Mouse (Mus musculus) WW6 (cell line): ENCODE measurements around the gene Gpam.
"Not testable (repeated sequence)": the region's sequence is repeated elsewhere in the genome, so short reads cannot be mapped to it uniquely, and the experiment has no call there.

Source experiments
- DNase-seq: peaks from one replicate; pipeline ENCODE4 v3.0.0-alpha.2; 2013; ENCODE audit warnings: low read depth, low spot score

Gpam gene

DNA sequence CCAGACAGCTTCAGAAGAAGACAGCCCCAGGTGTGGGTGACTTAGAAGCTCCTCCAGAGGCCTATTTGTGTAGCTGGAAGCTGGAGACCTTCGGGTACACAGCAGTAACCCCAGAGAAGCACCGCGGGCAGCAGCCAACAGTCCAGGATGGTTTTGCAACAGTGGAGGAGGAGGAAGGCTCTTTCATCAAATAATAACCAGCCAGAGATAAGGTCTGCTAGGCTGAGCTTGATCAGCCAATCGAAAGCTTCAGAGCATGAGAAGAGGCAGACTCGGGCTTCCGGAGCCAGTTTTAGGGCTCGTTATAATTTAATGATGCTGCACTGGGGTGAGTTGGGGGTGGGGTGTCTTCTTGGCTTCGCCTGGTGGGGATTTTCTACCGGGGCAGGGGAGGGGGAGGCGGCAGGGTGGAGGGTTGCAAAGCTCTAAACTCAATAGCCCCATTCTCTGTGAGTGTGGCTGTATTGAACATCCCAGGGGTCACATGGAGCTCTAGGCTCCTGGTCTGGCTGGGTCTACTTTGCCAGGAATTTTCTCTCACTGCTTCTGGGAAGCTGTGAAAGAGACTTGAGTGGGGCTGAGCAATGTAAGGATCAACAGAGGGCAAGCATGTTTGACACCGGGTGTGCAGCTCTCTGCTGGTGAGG is at the start of gene Gpam:
Gene Gpam, minus strand, starts transcription at position 167 of the 647 bp plus-strand sequence.
- no peak for DNase-seq

- DNase-seq, result no peak
Observed at GRCm38 (mm10) chr19:55171585-55171984, 44.5 kb upstream of the Gpam start.

DNA sequence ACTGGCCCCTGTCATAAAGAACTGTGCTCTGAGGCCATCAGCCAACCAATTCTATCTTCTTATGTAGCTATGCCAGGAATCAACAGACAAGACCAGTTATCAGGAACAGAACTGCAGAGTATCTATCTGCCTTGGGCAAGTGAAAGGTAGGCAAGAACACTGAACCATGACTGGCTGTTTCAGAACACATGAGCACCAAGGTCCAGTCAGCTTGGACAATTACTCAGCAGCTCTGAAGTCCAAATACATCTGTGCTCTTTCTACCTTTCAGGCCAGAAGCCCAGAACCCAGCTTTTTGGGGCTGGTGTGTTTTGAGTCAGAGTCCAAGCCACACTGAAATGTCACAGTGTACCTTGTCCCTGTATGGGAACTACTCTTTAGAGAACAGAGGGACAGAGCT is 43.4 kb upstream of the Gpam start:
- DNase-seq, result no peak

GRCm38 (mm10) chr19:55169236-55169729 is 42.2 kb upstream of the Gpam start:
- DNase-seq, result not testable (repeated sequence)

DNA sequence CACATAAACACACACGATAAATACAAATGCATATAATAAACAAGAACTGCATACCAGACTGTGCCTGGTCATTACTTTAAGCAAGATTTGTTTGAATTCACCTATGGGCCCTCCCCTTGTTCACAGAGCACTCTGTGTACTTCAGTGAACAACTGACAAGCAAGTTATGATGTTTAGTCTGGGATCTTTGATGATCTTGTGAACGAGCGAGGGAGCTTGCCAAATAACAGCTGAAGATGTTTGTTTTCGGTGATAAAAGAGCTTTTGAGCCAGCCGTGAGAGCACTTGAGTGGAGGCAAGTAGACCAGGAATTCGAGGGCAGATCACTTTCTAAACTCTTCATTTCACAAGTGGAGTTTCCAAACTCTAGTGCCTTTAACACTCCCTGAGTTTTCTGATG is 41.3 kb upstream of the Gpam start:
- no peak for DNase-seq

GRCm38 (mm10) chr19:55167741-55168140 is 40.7 kb upstream of the Gpam start:
- no peak for DNase-seq

DNA sequence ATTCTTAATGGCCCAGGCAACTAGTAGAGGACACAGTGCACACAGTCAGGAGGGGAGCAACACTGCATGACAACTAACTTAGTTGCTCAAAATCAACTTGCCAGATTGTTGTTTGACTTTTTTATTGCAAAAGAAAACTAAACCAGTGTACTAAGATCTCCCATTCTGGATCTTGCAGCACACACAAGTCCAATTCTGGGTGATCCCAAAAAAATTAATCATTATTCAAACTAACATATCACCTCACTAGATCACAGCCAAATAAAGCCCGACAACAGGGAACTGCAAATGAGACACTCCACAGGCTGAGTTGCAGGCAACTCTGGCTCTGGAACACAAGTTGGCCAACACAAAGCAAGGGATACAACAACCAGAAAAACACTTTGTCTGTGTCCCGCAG is 39.7 kb upstream of the Gpam start:
- no peak for DNase-seq

DNA sequence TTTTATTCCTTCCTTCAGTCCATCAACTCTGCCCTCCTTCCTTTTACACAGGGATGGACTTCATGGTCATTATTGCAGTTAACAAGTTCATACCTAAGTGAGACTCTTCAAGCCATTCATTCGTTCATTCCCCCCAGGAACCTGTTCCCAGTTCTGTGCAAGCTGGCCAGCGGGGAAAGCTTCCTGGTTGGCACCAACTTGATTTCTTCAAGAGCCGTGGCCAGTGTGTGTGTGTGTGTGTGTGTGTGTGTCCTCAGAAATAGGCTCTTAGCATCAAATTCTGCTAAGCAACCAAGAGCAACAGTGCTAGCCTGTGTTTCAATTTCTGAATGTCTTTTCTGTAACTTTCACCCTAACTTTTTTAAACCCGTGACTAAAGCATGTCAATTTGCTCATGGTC is 38.9 kb upstream of the Gpam start:
- no peak for DNase-seq

DNA sequence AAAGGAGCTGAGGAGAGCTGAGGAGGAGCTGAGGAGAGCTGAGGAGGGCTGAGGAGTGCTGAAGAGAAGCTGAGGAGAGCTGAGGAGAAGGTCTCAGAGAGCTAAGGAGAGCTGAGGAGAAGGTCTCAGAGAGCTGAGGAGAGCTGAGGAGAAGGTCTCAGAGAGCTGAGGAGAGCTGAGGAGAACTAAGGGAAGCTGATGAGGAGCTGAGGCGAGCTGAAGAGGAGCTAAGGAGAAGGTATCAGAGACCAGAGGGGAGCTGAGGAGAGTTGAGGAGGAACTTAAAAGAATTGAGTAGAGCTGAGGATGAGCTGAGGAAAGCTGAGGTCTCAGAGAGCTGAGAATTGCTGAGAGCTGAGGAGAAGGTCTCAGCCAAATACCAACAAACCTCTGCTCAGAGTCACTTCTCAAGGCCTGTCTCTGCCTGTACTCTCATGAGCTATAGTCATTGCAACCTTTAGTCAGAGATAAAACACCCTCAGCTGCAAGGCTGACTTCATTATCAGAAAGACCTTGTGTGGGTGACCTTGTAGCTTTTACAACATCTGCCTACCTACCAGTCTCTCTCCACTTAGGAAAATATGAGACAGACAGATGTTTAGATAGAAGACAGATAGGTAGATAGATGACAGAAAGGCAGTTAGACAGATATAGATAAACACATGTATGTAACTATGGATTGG is 38.3 kb upstream of the Gpam start:
- no peak for DNase-seq

- no peak for DNase-seq
Observed at GRCm38 (mm10) chr19:55164162-55164561, 37.1 kb upstream of the Gpam start.

DNA sequence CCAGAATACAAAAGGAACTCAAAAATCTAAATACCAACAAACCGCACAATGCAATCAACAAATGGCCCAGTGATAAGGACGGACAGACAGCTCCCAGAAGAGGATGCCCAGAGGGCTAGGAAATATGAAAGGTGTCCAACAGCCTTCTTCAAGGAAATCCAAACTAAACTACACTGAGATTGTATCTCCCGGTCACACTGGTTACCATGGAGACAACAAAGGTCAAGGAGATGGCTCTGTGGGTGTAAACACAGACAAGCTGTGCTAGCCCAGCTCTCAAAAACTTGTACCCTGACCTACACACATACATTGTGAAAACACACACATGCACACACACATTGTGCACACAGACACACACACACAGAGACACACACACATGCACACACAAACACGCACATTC is 35.2 kb upstream of the Gpam start:
- DNase-seq, result no peak

DNA sequence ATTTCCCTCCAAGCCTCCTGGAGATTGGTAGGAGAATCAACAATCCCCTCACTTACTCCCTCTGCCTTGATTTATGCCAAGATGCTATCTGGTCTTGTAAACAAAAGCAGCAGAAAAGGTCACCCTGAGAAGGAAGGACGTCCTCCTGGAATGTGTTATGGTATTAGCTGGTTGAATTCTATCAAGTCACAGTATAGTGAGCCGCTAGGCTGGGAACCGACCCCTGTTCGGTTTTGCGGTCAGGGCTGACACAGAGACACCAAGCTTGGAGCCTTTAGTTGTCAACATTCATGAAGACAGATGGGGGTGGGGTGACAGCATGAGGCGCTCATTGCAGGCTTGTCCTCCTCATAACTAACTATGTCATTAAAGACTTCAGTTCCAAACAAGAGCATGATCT is 32.8 kb upstream of the Gpam start:
- DNase-seq, result no peak

DNA sequence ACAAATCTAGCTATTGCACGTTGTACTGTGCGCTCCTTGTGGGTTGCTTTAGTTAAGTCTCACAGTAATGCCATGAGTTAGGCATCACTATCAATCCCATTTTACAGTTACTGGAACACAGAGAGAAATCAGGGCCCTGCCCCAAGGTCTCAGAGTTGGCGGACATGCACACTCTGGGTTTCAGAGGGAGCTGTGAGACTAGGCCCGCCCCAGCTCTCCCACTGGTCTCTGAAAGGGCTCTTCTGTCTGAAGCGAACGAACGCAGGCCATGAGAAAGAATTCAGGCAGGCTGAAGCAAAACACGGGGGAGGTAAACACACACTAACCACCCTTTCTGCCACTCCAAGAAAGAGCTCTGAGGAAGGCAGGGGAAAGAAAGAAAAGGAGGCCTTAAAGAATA is 31.6 kb upstream of the Gpam start:
- no peak for DNase-seq

GRCm38 (mm10) chr19:55157029-55157428 is 30.0 kb upstream of the Gpam start:
- DNase-seq, result no peak

DNA sequence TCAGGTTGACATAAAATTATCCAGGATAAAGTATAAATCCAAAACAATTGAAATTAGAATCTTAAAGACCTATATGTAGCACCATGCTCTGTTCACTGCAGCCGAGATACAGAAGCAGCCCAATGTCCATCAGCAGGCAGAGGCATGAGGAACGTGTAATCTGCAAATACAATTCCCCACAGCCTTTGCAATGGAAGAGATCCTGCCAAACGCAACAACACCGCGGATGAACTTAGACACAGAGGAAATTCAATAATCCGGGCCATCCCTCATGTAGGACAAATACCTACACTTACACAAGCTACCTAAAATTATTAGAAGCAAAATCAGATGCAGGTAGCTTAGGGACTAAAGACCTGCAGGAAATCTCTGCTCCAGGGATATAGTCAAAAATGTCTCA is 25.9 kb upstream of the Gpam start:
- no peak for DNase-seq

GRCm38 (mm10) chr19:55152274-55152673 is 25.2 kb upstream of the Gpam start:
- DNase-seq, result not testable (repeated sequence)

DNA sequence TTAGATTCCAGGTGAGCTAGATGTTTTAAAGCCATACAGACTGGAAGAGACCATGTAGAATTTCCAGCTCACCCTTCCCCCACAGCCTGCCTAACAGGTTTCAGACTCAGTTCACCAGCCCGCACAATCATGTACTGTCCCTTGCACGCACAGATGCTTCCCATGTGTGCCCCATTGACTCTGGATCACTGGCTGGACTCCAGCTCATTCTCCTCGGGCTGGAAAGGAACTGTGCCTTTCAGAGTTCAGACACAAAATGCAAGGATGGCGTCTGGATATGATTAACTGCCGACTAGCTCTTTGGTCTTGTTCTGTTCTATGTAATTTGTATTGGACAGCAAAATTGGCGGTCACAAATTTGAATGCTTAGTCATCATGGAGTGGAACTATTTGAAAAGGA is 22.6 kb upstream of the Gpam start:
- no peak for DNase-seq

DNA sequence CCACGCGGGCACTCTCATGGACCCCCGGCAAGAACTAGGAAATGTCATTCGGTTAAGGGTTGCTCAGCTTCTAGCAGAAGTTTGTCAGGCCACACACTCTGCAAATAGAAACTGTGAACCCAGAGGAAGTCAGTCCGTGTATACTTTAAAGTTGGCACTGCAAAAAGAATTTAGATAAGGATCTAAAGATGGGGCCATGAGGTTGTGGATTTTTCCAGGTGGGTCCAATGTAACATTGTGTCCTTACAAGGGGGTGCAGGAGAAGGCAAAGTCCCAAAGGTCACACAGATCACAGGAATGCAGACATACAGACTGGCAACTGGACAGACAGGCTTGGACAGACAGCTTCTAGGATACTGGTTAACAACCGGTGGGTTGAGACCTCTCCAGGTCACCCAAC is 21.1 kb upstream of the Gpam start:
- DNase-seq, result no peak

DNA sequence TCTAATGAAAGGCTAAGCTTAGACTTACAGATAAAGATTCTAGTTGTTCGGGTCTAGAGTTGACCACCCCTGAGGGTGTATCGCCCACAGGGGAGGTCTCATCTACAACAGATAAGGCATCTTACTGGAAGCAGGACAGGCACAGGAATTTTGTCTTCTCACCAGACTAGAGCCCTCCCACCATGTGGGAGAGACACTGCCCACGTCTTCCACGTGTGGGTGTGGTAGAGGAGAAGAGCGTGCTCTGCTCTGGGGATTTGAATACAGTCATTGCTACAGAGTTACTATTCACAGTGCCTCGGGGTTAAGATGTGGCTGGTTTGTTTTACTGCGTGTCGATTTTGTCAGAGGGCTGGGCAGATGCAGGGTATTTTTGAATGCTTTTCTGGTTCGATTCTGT is 20.5 kb upstream of the Gpam start:
- DNase-seq, result no peak

GRCm38 (mm10) chr19:55145136-55145535 is 18.1 kb upstream of the Gpam start:
- no peak for DNase-seq

GRCm38 (mm10) chr19:55144691-55145090 is 17.7 kb upstream of the Gpam start:
- no peak for DNase-seq

DNA sequence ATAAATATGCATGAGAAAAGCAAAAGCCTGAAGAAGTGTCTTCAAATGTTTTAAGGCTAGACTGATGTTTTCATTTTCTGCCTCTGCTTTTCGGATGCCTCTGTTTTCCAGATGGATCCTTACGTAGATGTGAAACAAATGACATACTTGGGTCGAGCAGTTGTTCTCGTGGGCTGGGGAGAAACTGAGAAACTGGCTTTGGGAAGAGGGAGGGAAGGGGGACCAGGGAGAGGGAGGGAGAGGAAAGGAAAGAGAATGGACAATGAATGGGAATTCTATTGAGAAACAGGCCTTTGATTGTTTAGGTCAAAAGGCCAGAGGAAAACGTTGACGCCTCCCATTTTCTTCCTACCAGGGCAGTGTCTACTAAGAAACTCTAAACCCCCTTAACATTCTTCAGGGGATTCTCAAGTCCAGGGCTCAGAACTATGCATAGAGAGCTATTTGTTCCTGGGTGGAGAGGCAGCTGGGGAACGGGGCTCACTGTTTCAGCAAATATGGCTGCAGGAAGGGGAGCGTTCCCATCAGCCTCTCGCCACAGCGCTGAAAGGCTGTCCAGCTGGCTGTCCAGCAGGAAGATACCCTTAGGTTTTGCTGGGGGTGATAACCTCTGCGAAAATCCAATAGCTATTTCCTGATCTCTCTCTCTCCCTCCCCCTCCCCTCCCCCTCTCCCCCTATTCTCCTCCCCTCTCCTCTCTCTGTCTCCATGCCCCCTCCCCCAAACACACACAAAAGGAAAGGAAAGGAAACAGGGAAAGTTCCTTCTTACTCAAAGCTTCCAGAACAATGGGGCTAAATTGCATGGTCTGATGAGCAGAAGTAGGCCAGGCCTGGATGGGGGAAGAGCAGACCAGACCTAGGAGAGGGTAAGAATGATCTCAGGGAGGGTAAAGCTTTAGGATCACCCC is 16.6 kb upstream of the Gpam start:
- DNase-seq, result no peak
